10 mouse cellular contexts compared by ENCODE assay signal in the genomic region with DNA sequence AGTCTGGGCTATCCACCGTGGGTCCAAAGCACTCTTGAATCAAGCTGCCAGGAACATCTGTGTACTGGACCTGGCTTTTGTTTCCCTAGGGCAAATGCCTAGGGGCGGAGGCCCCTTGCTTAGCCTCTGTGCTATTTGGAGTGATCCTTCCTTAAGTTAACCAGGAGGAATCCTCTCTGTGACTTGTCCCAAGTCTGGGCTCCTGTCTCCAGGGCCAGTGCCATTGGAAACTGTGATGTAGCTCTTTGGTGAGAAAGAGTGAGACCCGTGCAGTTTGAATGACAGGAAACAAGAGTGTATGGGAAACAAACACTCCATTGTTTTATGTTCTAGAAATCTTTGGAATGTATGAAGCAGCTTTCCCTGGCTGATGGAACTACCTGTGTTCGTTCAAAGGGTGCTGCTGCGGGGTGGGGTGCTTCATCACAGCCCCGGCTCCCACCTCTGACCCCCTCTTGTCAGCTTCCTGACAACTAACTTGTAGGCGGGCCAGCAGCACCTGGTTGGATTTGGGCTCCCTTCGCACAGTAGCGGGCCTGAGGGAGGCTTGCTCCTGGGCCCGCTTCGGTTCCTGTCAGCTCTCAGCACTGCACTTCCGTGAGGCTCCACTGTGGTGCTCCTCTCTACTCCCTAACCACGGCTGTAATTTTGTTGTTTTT. TPM values are rescaled to one million over a fixed set of nuclear protein-coding genes. Genes with fewer than 3 reads are reported as not detected.
DNase-seq lines count a peak whose midpoint lies in the region; ATAC-seq and TF ChIP-seq lines count a peak whose summit lies in the region.
"Had no signal": no experiment of that assay in that cellular context is flagged by ENCODE, and none has a peak within 500 bp of the region (broad histone marks: within the 10 kb centered on the region; RNA-seq: fewer than 3 reads in every experiment).

No protein-coding gene starts in this region.

- TF ChIP-seq POLR2A in CH12.LX (IDR thresholded peaks at IDR 0.05; ENCODE audit: low read depth, low read length): no peak

- 57% methylated on average over 13 of the region's 13 CpGs for WGBS in intestine, postnatal 0 days
- 66% methylated on average over 13 of the region's 13 CpGs for WGBS in intestine, embryonic 15.5 days
- 67% methylated on average over 13 of the region's 13 CpGs for WGBS in embryonic facial prominence, embryonic 10.5 days

- H3K9ac ChIP-seq in intestine, postnatal 0 days (ENCODE audit: low read depth, low read length): no peak overlapping the region
- H3K9ac ChIP-seq in intestine, embryonic 15.5 days: no peak overlapping the region
- H3K9ac ChIP-seq in CH12.LX (ENCODE audit: insufficient read depth, low read depth): peak overlapping the region; percentile 14; the same call in 1 of the 2 replicates
- H3K9ac ChIP-seq: midbrain, embryonic 12.5 days had no signal

- ATAC-seq in intestine, postnatal 0 days: no peak
- no peak for ATAC-seq in intestine, embryonic 15.5 days

- in situ Hi-C loops in CH12.LX (cut with MboI; ENCODE audit: low pct_ligation_motif_present, low pct_unique_long_range_greater_than_20kb, low sequenced_read_pairs): no loop called here

- TF ChIP-seq RAD21 in CH12.LX (IDR thresholded peaks at IDR 0.05; ENCODE audit: low read depth, low read length): no peak

- H3K36me3 ChIP-seq in intestine, postnatal 0 days (ENCODE audit: control insufficient read depth, insufficient read depth): peaks cover 35% of the 10 kb centered on the region; the same call in 1 of the 2 replicates
- H3K36me3 ChIP-seq in intestine, embryonic 15.5 days: peaks cover 11% of the 10 kb centered on the region; the same call in 1 of the 2 replicates
- H3K36me3 ChIP-seq in CH12.LX (replicated peaks in 1 of 2; ENCODE audit: control insufficient read depth in 1 of 2, insufficient read depth in 1 of 2, low read length in 1 of 2): peaks cover 86 to 91% of the 10 kb centered on the region in 2 experiments
- H3K36me3 ChIP-seq in embryonic facial prominence, embryonic 10.5 days (replicated peaks): peaks cover 94% of the 10 kb centered on the region

- peaks cover 17% of the 10 kb centered on the region for H3K4me1 ChIP-seq in intestine, postnatal 0 days (replicated peaks; ENCODE audit: control insufficient read depth, insufficient read depth, low read length)
- H3K4me1 ChIP-seq in intestine, embryonic 15.5 days (replicated peaks): peaks cover 49% of the 10 kb centered on the region
- H3K4me1 ChIP-seq in CH12.LX (ENCODE audit: control insufficient read depth in 1 of 2, insufficient read depth in 2 of 2): peaks cover 73 to 95% of the 10 kb centered on the region in 2 experiments
- peaks cover 27% of the 10 kb centered on the region for H3K4me1 ChIP-seq in embryonic facial prominence, embryonic 10.5 days

- DNase-seq in CH12.LX (ENCODE audit: extremely low read depth): no peak
- no peak for DNase-seq in embryonic facial prominence, embryonic 10.5 days (ENCODE audit: low spot score)
- DNase-seq in heart, postnatal 10 days: peak; percentile 49 to 53
- no peak for DNase-seq in adrenal gland, adult 18-20 months (ENCODE audit: low spot score in 2 of 2)
- DNase-seq in yolk sac, embryonic 10.5 days (ENCODE audit: low spot score): no peak
- DNase-seq: gastrocnemius, postnatal 10 days; kidney, adult 18-20 months had no signal

- intact Hi-C loops in heart, postnatal 10 days (cut with DNase I): loop anchor here (1.0 kb wide), 1 partner anchor 9 kb away; no protein-coding TSS in a partner anchor

- TF ChIP-seq CTCF in intestine, postnatal 0 days (IDR thresholded peaks at IDR 0.05; ENCODE audit: low read depth): no peak
- no peak for TF ChIP-seq CTCF in CH12.LX (conservative IDR thresholded peaks at IDR 0.05 in 1 of 2, IDR thresholded peaks at IDR 0.05 in 1 of 2; ENCODE audit: low read depth in 2 of 2, low read length in 2 of 2)

- no peaks in the 10 kb centered on the region for H3K27me3 ChIP-seq in intestine, postnatal 0 days (replicated peaks; ENCODE audit: control insufficient read depth, insufficient read depth, low read length)
- no peaks in the 10 kb centered on the region for H3K27me3 ChIP-seq in intestine, embryonic 15.5 days (replicated peaks)
- no peaks in the 10 kb centered on the region for H3K27me3 ChIP-seq in CH12.LX (replicated peaks)
- no peaks in the 10 kb centered on the region for H3K27me3 ChIP-seq in embryonic facial prominence, embryonic 10.5 days (replicated peaks; ENCODE audit: low read depth, poor library complexity, severe bottlenecking)
- H3K27me3 ChIP-seq: midbrain, embryonic 12.5 days had no signal

- 0 out of 2 replicates have a peak overlapping the region, but pooled peaks have one; percentile 9 for H3K4me2 ChIP-seq in intestine, postnatal 0 days (replicated peaks; ENCODE audit: low read depth)
- H3K4me2 ChIP-seq in intestine, embryonic 15.5 days (replicated peaks): no peak overlapping the region
- H3K4me2 ChIP-seq in CH12.LX (ENCODE audit: insufficient read depth, low read depth, poor library complexity, severe bottlenecking): peak overlapping the region; percentile 38; the same call in 1 of the 2 replicates
- H3K4me2 ChIP-seq: midbrain, embryonic 12.5 days had no signal

- no peak for TF ChIP-seq EP300 in CH12.LX (IDR thresholded peaks at IDR 0.05; ENCODE audit: low read length)

- H3K27ac ChIP-seq in intestine, postnatal 0 days (ENCODE audit: low read depth, low read length): peak overlapping the region; percentile 64; the same call in 1 of the 2 replicates
- H3K27ac ChIP-seq in intestine, embryonic 15.5 days: no peak overlapping the region
- peak overlapping the region; percentile 79 for H3K27ac ChIP-seq in CH12.LX (ENCODE audit: insufficient read depth, low read depth)
- peak overlapping the region; percentile 51 for H3K27ac ChIP-seq in embryonic facial prominence, embryonic 10.5 days (replicated peaks)
- H3K27ac ChIP-seq: midbrain, embryonic 12.5 days had no signal

- H3K79me2 ChIP-seq in CH12.LX (replicated peaks; ENCODE audit: control insufficient read depth, extremely low read depth, insufficient read depth, poor library complexity, severe bottlenecking): peaks cover 96% of the 10 kb centered on the region

- dilution Hi-C loops in CH12.LX (cut with MboI; ENCODE audit: extremely low pct_ligation_motif_present, extremely low pct_unique_long_range_greater_than_20kb, low sequenced_read_pairs): no loop called here

- H3K9me3 ChIP-seq in intestine, postnatal 0 days (ENCODE audit: control insufficient read depth): no peaks in the 10 kb centered on the region
- no peaks in the 10 kb centered on the region for H3K9me3 ChIP-seq in intestine, embryonic 15.5 days
- H3K9me3 ChIP-seq in CH12.LX (replicated peaks; ENCODE audit: low read length): no peaks in the 10 kb centered on the region
- H3K9me3 ChIP-seq in embryonic facial prominence, embryonic 10.5 days: no peaks in the 10 kb centered on the region
- H3K9me3 ChIP-seq: midbrain, embryonic 12.5 days had no signal

- no peak overlapping the region for H3K4me3 ChIP-seq in intestine, postnatal 0 days (ENCODE audit: low read depth, low read length)
- H3K4me3 ChIP-seq in intestine, embryonic 15.5 days (replicated peaks): no peak overlapping the region
- no peak overlapping the region for H3K4me3 ChIP-seq in CH12.LX (replicated peaks in 1 of 3; ENCODE audit: low read depth in 2 of 3, low read length in 2 of 3, poor library complexity in 1 of 3)
- no peak overlapping the region for H3K4me3 ChIP-seq in embryonic facial prominence, embryonic 10.5 days
- H3K4me3 ChIP-seq: midbrain, embryonic 12.5 days had no signal

RNA-seq across cellular contexts. Expression of gene Ehd1, which starts 11.8 kb away (rescaled TPM):
- 177 and 201 TPM in 2 replicates for polyA plus RNA-seq in intestine, postnatal 0 days (2015; fragmentation: Nextera tagmentation; extraction: Ambion mirVana)
- polyA plus RNA-seq in intestine, embryonic 15.5 days (2015; fragmentation: Nextera tagmentation; extraction: Ambion mirVana): 88.8 and 115 TPM in 2 replicates
- 231 and 400 TPM in 2 replicates for total RNA-seq in CH12.LX (2012; rRNA removed)
- total RNA-seq in CH12.LX (2014; rRNA removed): 97.4 and 131 TPM in 2 replicates
- 245 and 301 TPM in 2 replicates for polyA plus RNA-seq in CH12.LX (2012; ENCODE audit: insufficient read length, low read depth)
- 81.8 and 83.5 TPM in 2 replicates for polyA plus RNA-seq in embryonic facial prominence, embryonic 10.5 days (2016; fragmentation: Nextera tagmentation; extraction: Ambion mirVana)
- total RNA-seq in heart, postnatal 10 days (2021): 100 to 1,000 TPM; 129 to 181 TPM
- total RNA-seq in adrenal gland, adult 18-20 months (2021): 100 to 1,000 TPM; 112 to 157 TPM

RNA-seq across cellular contexts. Expression of gene Cdc42bpg, which starts 17.9 kb away (rescaled TPM):
- polyA plus RNA-seq in intestine, postnatal 0 days (2015; fragmentation: Nextera tagmentation; extraction: Ambion mirVana): 1.8 and 2.3 TPM in 2 replicates
- polyA plus RNA-seq in intestine, embryonic 15.5 days (2015; fragmentation: Nextera tagmentation; extraction: Ambion mirVana): 1.0 and 1.4 TPM in 2 replicates
- total RNA-seq in CH12.LX (2012; rRNA removed): 4.1 and 4.2 TPM in 2 replicates
- 0.65 and 0.79 TPM in 2 replicates for total RNA-seq in CH12.LX (2014; rRNA removed)
- polyA plus RNA-seq in CH12.LX (2012; ENCODE audit: insufficient read length, low read depth): 2.3 and 2.6 TPM in 2 replicates
- polyA plus RNA-seq in embryonic facial prominence, embryonic 10.5 days (2016; fragmentation: Nextera tagmentation; extraction: Ambion mirVana): 0.12 and 0.39 TPM in 2 replicates
- 1 to 10 TPM; 9.6 to 9.9 TPM for total RNA-seq in heart, postnatal 10 days (2021)
- 10 to 100 TPM; 15.1 to 19.3 TPM for total RNA-seq in adrenal gland, adult 18-20 months (2021)

RNA-seq across cellular contexts. Expression of gene Men1, which starts 46.4 kb away (rescaled TPM):
- polyA plus RNA-seq in intestine, postnatal 0 days (2015; fragmentation: Nextera tagmentation; extraction: Ambion mirVana): 17.1 and 19.6 TPM in 2 replicates
- 68.8 and 71.9 TPM in 2 replicates for polyA plus RNA-seq in intestine, embryonic 15.5 days (2015; fragmentation: Nextera tagmentation; extraction: Ambion mirVana)
- total RNA-seq in CH12.LX (2012; rRNA removed) (42.9 and 43.0 TPM in 2 replicates), CH12.LX (2014; rRNA removed) (23.5 and 24.9 TPM in 2 replicates)
- polyA plus RNA-seq in CH12.LX (2012; ENCODE audit: insufficient read length, low read depth): 50.7 and 67.8 TPM in 2 replicates
- 122 and 130 TPM in 2 replicates for polyA plus RNA-seq in embryonic facial prominence, embryonic 10.5 days (2016; fragmentation: Nextera tagmentation; extraction: Ambion mirVana)
- total RNA-seq in heart, postnatal 10 days (2021): 10 to 100 TPM; 18.6 to 21.8 TPM
- 10 to 100 TPM; 48.2 to 54.2 TPM for total RNA-seq in adrenal gland, adult 18-20 months (2021)

RNA-seq across cellular contexts. Expression of gene Atg2a, which starts 46.9 kb away (rescaled TPM):
- polyA plus RNA-seq in intestine, postnatal 0 days (2015; fragmentation: Nextera tagmentation; extraction: Ambion mirVana): 3.6 and 4.0 TPM in 2 replicates
- 6.9 and 8.7 TPM in 2 replicates for polyA plus RNA-seq in intestine, embryonic 15.5 days (2015; fragmentation: Nextera tagmentation; extraction: Ambion mirVana)
- total RNA-seq in CH12.LX (2012; rRNA removed) (9.5 and 10.0 TPM in 2 replicates), CH12.LX (2014; rRNA removed) (2.3 and 2.8 TPM in 2 replicates)
- 9.4 and 13.9 TPM in 2 replicates for polyA plus RNA-seq in CH12.LX (2012; ENCODE audit: insufficient read length, low read depth)
- polyA plus RNA-seq in embryonic facial prominence, embryonic 10.5 days (2016; fragmentation: Nextera tagmentation; extraction: Ambion mirVana): 12.5 and 13.6 TPM in 2 replicates
- 10 to 100 TPM; 17.7 to 19.0 TPM for total RNA-seq in heart, postnatal 10 days (2021)
- 10 to 100 TPM; 26.4 to 37.1 TPM for total RNA-seq in adrenal gland, adult 18-20 months (2021)

RNA-seq across cellular contexts. Expression of gene Map4k2, which starts 52.6 kb away (rescaled TPM):
- polyA plus RNA-seq in intestine, postnatal 0 days (2015; fragmentation: Nextera tagmentation; extraction: Ambion mirVana): 4.1 and 4.3 TPM in 2 replicates
- 8.8 and 11.0 TPM in 2 replicates for polyA plus RNA-seq in intestine, embryonic 15.5 days (2015; fragmentation: Nextera tagmentation; extraction: Ambion mirVana)
- total RNA-seq in CH12.LX (2012; rRNA removed): 77.6 and 95.2 TPM in 2 replicates
- 55.5 and 56.7 TPM in 2 replicates for total RNA-seq in CH12.LX (2014; rRNA removed)
- 119 and 127 TPM in 2 replicates for polyA plus RNA-seq in CH12.LX (2012; ENCODE audit: insufficient read length, low read depth)
- 11.0 and 14.0 TPM in 2 replicates for polyA plus RNA-seq in embryonic facial prominence, embryonic 10.5 days (2016; fragmentation: Nextera tagmentation; extraction: Ambion mirVana)
- total RNA-seq in heart, postnatal 10 days (2021): 10 to 100 TPM; 52.3 to 52.4 TPM
- 10 to 100 TPM; 31.1 to 40.1 TPM for total RNA-seq in adrenal gland, adult 18-20 months (2021)

Comparison
In these comparisons a context has a peak if more than half of its experiments do, and no peak if none do; other contexts are left out.
1. DNase-seq: peak in heart, postnatal 10 days (2 of 2); none in CH12.LX (single experiment), embryonic facial prominence, embryonic 10.5 days (single experiment), adrenal gland, adult 18-20 months (0 of 2) and yolk sac, embryonic 10.5 days (single experiment).